Mouse (Mus musculus): ENCODE results near the gene Fam196a. TPM values are rescaled to one million over a fixed set of nuclear protein-coding genes. Genes with fewer than 3 reads are reported as not detected.
A peak's percentile ranks its signal among the peaks of the same experiment; 100 is the strongest.

Fam196a gene
- polyA plus RNA-seq, 1 experiment: 0.81 TPM

DNA sequence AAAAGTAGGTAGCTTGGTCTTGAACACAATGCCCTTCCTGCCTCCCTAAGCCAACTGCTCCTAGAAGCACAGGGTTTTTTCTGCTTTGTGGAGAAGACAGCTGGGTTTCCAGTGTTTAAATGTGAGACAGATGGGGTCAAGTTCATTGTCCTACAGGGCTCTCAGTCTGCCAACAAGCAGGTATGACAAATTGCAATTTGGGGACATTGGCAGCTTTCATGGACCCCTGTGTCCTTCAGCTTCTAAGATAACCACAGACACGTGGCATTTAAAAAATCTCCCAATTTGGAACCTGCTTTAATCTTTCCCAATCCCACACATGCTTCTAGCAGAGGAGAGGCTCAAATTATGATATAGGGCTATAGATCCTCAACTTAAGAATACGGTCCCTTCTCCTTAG is 43.6 kb downstream of the Fam196a start:
- Histone ChIP-seq H3K36me3 (ENCODE audit: control insufficient read depth, insufficient read depth, low read length, poor library complexity, severe bottlenecking) (no peaks in the 10 kb centered on the region), H3K27ac (ENCODE audit: insufficient read depth, low read length) (no peak overlapping the region), H3K9me3 (replicated peaks; ENCODE audit: control insufficient read depth, insufficient read depth, low read length, poor library complexity, severe bottlenecking) (no peaks in the 10 kb centered on the region), H3K27me3 (ENCODE audit: control insufficient read depth, insufficient read depth, low read length, poor library complexity, severe bottlenecking) (no peaks in the 10 kb centered on the region), H3K9ac (ENCODE audit: low read depth, poor library complexity, severe bottlenecking) (no peak overlapping the region), H3K4me3 (ENCODE audit: low read depth, low read length) (no peak overlapping the region), H3K4me1 (ENCODE audit: control insufficient read depth, insufficient read depth, low read length) (no peaks in the 10 kb centered on the region)
- TF ChIP-seq POLR2A (IDR thresholded peaks at IDR 0.05; ENCODE audit: insufficient read depth, low read length) (no peak), EP300 (IDR thresholded peaks at IDR 0.05; ENCODE audit: insufficient read depth, low read depth, low read length) (no peak), CTCF (IDR thresholded peaks at IDR 0.05; ENCODE audit: low read depth, low read length) (no peak)

DNA sequence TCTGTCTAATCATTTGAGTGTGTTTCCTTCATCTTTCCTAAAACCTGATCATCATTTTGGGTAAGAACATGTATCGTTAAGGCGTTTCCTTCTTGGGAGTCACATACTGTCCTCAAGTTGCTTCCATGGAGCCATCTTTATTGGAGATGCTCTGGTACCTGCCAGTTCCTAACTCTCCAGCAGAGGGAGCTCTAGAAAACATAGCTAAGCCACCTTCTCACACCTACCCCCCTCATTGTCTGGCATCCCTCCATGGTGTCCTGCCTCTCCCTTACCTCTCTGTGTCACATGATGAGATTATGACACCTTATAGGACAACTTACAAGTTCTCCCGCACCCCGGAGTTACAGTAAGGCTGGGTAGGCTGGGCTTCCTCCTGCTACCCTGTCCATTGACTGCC is 45.3 kb downstream of the Fam196a start:
- Histone ChIP-seq H3K4me3 (ENCODE audit: low read depth, low read length) (no peak overlapping the region), H3K27ac (ENCODE audit: insufficient read depth, low read length) (no peak overlapping the region), H3K9me3 (replicated peaks; ENCODE audit: control insufficient read depth, insufficient read depth, low read length, poor library complexity, severe bottlenecking) (no peaks in the 10 kb centered on the region), H3K36me3 (ENCODE audit: control insufficient read depth, insufficient read depth, low read length, poor library complexity, severe bottlenecking) (no peaks in the 10 kb centered on the region), H3K4me1 (ENCODE audit: control insufficient read depth, insufficient read depth, low read length) (no peaks in the 10 kb centered on the region), H3K27me3 (ENCODE audit: control insufficient read depth, insufficient read depth, low read length, poor library complexity, severe bottlenecking) (no peaks in the 10 kb centered on the region), H3K9ac (ENCODE audit: low read depth, poor library complexity, severe bottlenecking) (no peak overlapping the region)
- peak; percentile 32 for TF ChIP-seq CTCF (IDR thresholded peaks at IDR 0.05; ENCODE audit: low read depth, low read length)
- TF ChIP-seq POLR2A (IDR thresholded peaks at IDR 0.05; ENCODE audit: insufficient read depth, low read length): no peak
- TF ChIP-seq EP300 (IDR thresholded peaks at IDR 0.05; ENCODE audit: insufficient read depth, low read depth, low read length): no peak

DNA sequence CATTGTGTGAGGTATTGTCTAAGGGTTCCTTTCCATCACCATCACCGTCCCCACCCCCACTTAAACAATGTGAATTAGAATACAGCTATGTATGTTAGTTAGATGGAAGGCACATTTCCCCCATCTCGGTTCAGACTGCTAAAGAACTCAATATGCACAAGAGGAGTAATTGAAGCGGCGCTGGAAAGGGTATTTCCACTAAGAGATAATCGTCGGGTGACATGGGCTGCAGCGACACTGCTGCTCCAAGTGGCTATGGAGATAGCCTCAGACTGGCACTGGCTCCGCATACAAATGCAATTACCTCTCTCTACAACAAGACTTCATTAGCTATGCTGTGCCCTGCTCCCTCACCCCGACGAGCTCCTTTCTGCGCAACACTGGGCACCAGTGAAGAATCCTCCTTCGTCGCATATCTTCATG is 45.8 kb downstream of the Fam196a start:
- Histone ChIP-seq H3K4me1 (ENCODE audit: control insufficient read depth, insufficient read depth, low read length) (no peaks in the 10 kb centered on the region), H3K9me3 (replicated peaks; ENCODE audit: control insufficient read depth, insufficient read depth, low read length, poor library complexity, severe bottlenecking) (no peaks in the 10 kb centered on the region), H3K27ac (ENCODE audit: insufficient read depth, low read length) (no peak overlapping the region), H3K36me3 (ENCODE audit: control insufficient read depth, insufficient read depth, low read length, poor library complexity, severe bottlenecking) (no peaks in the 10 kb centered on the region), H3K9ac (ENCODE audit: low read depth, poor library complexity, severe bottlenecking) (no peak overlapping the region), H3K27me3 (ENCODE audit: control insufficient read depth, insufficient read depth, low read length, poor library complexity, severe bottlenecking) (no peaks in the 10 kb centered on the region), H3K4me3 (ENCODE audit: low read depth, low read length) (no peak overlapping the region)
- TF ChIP-seq CTCF (IDR thresholded peaks at IDR 0.05; ENCODE audit: low read depth, low read length) (no peak), POLR2A (IDR thresholded peaks at IDR 0.05; ENCODE audit: insufficient read depth, low read length) (no peak), EP300 (IDR thresholded peaks at IDR 0.05; ENCODE audit: insufficient read depth, low read depth, low read length) (no peak)

DNA sequence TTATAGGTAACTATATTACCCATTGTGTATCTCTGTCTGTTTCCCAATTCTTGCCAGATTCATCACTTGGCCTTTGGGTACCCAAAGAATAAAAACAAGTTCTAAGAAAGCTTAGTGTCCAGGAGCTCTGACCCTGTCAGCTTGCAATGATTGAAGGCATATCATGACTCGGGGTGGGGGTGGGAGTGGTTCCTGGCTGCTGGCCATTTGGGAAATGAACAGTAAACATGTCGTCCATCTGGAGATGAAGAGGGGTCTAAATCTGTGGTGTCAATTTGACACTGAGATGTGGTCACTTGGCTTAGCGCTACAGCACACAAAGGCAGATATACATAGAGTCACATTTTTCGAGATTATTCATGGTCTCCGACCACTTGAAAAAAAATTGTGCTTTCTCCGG is 54.7 kb downstream of the Fam196a start:
- no peaks in the 10 kb centered on the region for H3K9me3 ChIP-seq (replicated peaks; ENCODE audit: control insufficient read depth, insufficient read depth, low read length, poor library complexity, severe bottlenecking)
- H3K9ac ChIP-seq (ENCODE audit: low read depth, poor library complexity, severe bottlenecking): no peak overlapping the region
- H3K36me3 ChIP-seq (ENCODE audit: control insufficient read depth, insufficient read depth, low read length, poor library complexity, severe bottlenecking): no peaks in the 10 kb centered on the region
- no peak overlapping the region for H3K27ac ChIP-seq (ENCODE audit: insufficient read depth, low read length)
- TF ChIP-seq EP300 (IDR thresholded peaks at IDR 0.05; ENCODE audit: insufficient read depth, low read depth, low read length) (no peak), CTCF (IDR thresholded peaks at IDR 0.05; ENCODE audit: low read depth, low read length) (no peak), POLR2A (IDR thresholded peaks at IDR 0.05; ENCODE audit: insufficient read depth, low read length) (no peak)
- no peak overlapping the region for H3K4me3 ChIP-seq (ENCODE audit: low read depth, low read length)
- H3K4me1 ChIP-seq (ENCODE audit: control insufficient read depth, insufficient read depth, low read length): no peaks in the 10 kb centered on the region
- no peaks in the 10 kb centered on the region for H3K27me3 ChIP-seq (ENCODE audit: control insufficient read depth, insufficient read depth, low read length, poor library complexity, severe bottlenecking)

DNA sequence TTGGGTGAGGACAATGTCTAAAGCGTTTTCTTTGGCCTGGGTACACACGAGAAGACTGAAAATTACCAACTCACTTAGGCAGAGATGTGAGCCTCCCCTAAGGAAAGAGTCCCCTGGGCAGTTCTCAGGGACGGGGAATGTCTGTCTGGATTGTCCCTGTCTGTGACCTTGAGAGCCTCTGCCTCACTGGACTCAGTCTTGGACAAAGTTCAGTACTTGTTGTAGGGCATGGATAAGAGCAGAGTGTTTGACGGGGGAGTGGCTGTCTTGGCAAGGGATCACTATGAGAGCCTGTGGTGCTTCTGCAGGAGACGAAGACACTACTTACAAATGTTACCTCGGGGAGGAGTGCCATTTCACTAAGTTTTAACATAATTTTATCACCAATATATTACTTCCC is 57.8 kb downstream of the Fam196a start:
- Histone ChIP-seq H3K27me3 (ENCODE audit: control insufficient read depth, insufficient read depth, low read length, poor library complexity, severe bottlenecking) (no peaks in the 10 kb centered on the region), H3K4me3 (ENCODE audit: low read depth, low read length) (no peak overlapping the region), H3K4me1 (ENCODE audit: control insufficient read depth, insufficient read depth, low read length) (no peaks in the 10 kb centered on the region), H3K9me3 (replicated peaks; ENCODE audit: control insufficient read depth, insufficient read depth, low read length, poor library complexity, severe bottlenecking) (no peaks in the 10 kb centered on the region), H3K27ac (ENCODE audit: insufficient read depth, low read length) (no peak overlapping the region), H3K36me3 (ENCODE audit: control insufficient read depth, insufficient read depth, low read length, poor library complexity, severe bottlenecking) (no peaks in the 10 kb centered on the region; the same call in 1 of the 2 replicates), H3K9ac (ENCODE audit: low read depth, poor library complexity, severe bottlenecking) (no peak overlapping the region)
- TF ChIP-seq EP300 (IDR thresholded peaks at IDR 0.05; ENCODE audit: insufficient read depth, low read depth, low read length) (no peak), CTCF (IDR thresholded peaks at IDR 0.05; ENCODE audit: low read depth, low read length) (no peak), POLR2A (IDR thresholded peaks at IDR 0.05; ENCODE audit: insufficient read depth, low read length) (no peak)

DNA sequence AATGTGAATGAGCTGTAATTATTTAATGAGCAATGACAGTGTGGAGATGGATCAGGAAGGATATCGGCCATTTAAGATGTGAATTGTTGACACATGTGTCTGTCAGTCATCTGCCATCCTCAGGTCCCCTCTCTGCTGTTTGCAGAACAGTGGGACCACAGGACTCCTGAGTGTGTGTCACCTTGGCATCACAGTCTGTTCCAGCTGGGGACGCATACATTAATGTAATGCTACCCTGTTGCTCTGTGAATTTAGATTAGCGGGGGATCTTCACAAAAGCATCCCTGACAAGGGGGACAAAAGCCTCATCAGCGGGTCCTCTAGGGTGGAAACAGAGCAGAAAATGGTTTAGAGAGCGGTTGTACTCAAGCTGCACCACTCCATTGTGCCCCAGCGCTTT is 59.2 kb downstream of the Fam196a start:
- H3K36me3 ChIP-seq (ENCODE audit: control insufficient read depth, insufficient read depth, low read length, poor library complexity, severe bottlenecking): no peaks in the 10 kb centered on the region; the same call in 1 of the 2 replicates
- TF ChIP-seq POLR2A (IDR thresholded peaks at IDR 0.05; ENCODE audit: insufficient read depth, low read length) (no peak), EP300 (IDR thresholded peaks at IDR 0.05; ENCODE audit: insufficient read depth, low read depth, low read length) (no peak), CTCF (IDR thresholded peaks at IDR 0.05; ENCODE audit: low read depth, low read length) (no peak)
- no peak overlapping the region for H3K4me3 ChIP-seq (ENCODE audit: low read depth, low read length)
- H3K9me3 ChIP-seq (replicated peaks; ENCODE audit: control insufficient read depth, insufficient read depth, low read length, poor library complexity, severe bottlenecking): no peaks in the 10 kb centered on the region
- no peaks in the 10 kb centered on the region for H3K27me3 ChIP-seq (ENCODE audit: control insufficient read depth, insufficient read depth, low read length, poor library complexity, severe bottlenecking)
- H3K9ac ChIP-seq (ENCODE audit: low read depth, poor library complexity, severe bottlenecking): no peak overlapping the region
- H3K4me1 ChIP-seq (ENCODE audit: control insufficient read depth, insufficient read depth, low read length): no peaks in the 10 kb centered on the region
- no peak overlapping the region for H3K27ac ChIP-seq (ENCODE audit: insufficient read depth, low read length)
